In genomic region chr8:96488741-96489453, GRCm38 (mm10) we compare ENCODE assay signal across 24 mouse cellular contexts.
DNase-seq lines count a peak whose midpoint lies in the region; ATAC-seq lines count a peak whose summit lies in the region.
"Had no signal": no experiment of that assay in that cellular context is flagged by ENCODE, and none has a peak within 500 bp of the region (broad histone marks: within the 10 kb centered on the region; RNA-seq: fewer than 3 reads in every experiment).

No protein-coding gene starts in this region.

- H3K36me3 ChIP-seq in forebrain, embryonic 14.5 days (ENCODE audit: control insufficient read depth, insufficient read depth, low read length) = no peaks in the 10 kb centered on the region
- H3K36me3 ChIP-seq in forebrain, embryonic 10.5 days (replicated peaks) = no peaks in the 10 kb centered on the region
- H3K36me3 ChIP-seq in midbrain, embryonic 10.5 days = no peaks in the 10 kb centered on the region
- H3K36me3 ChIP-seq in midbrain, embryonic 16.5 days (ENCODE audit: control insufficient read depth, insufficient read depth, low read length) = no peaks in the 10 kb centered on the region
- H3K36me3 ChIP-seq: embryonic facial prominence, embryonic 10.5 days; embryonic facial prominence, embryonic 15.5 days; G1E; heart, embryonic 13.5 days; hindbrain, embryonic 13.5 days; liver, embryonic 15.5 days; lung, embryonic 15.5 days; midbrain, embryonic 12.5 days; stomach, embryonic 15.5 days had no signal

- H3K4me1 ChIP-seq in forebrain, embryonic 14.5 days (ENCODE audit: control insufficient read depth, insufficient read depth, low read length) = peaks cover 8% of the 10 kb centered on the region
- H3K4me1 ChIP-seq in forebrain, embryonic 10.5 days = peaks cover 19% of the 10 kb centered on the region
- H3K4me1 ChIP-seq in midbrain, embryonic 10.5 days = peaks cover 10% of the 10 kb centered on the region
- no peaks in the 10 kb centered on the region for H3K4me1 ChIP-seq in midbrain, embryonic 16.5 days (ENCODE audit: control insufficient read depth, insufficient read depth, low read length)
- H3K4me1 ChIP-seq: embryonic facial prominence, embryonic 15.5 days; heart, embryonic 13.5 days; liver, embryonic 15.5 days; lung, embryonic 15.5 days; stomach, embryonic 15.5 days had no signal

- H3K27me3 ChIP-seq in forebrain, embryonic 14.5 days (replicated peaks; ENCODE audit: control insufficient read depth, insufficient read depth, low read length) = no peaks in the 10 kb centered on the region
- no peaks in the 10 kb centered on the region for H3K27me3 ChIP-seq in forebrain, embryonic 10.5 days (ENCODE audit: poor library complexity, severe bottlenecking)
- H3K27me3 ChIP-seq in midbrain, embryonic 10.5 days (ENCODE audit: low read depth, poor library complexity, severe bottlenecking) = no peaks in the 10 kb centered on the region
- H3K27me3 ChIP-seq in midbrain, embryonic 16.5 days (ENCODE audit: control insufficient read depth, insufficient read depth, low read depth, low read length) = no peaks in the 10 kb centered on the region
- H3K27me3 ChIP-seq: embryonic facial prominence, embryonic 15.5 days; heart, embryonic 13.5 days; hindbrain, embryonic 13.5 days; liver, embryonic 15.5 days; lung, embryonic 15.5 days; midbrain, embryonic 12.5 days; stomach, embryonic 15.5 days had no signal

- H3K4me3 ChIP-seq in forebrain, embryonic 14.5 days (ENCODE audit: low read depth, low read length) = no peak overlapping the region
- H3K4me3 ChIP-seq in forebrain, embryonic 10.5 days = no peak overlapping the region
- no peak overlapping the region for H3K4me3 ChIP-seq in midbrain, embryonic 10.5 days
- H3K4me3 ChIP-seq in midbrain, embryonic 16.5 days (ENCODE audit: low read depth, low read length) = no peak overlapping the region
- H3K4me3 ChIP-seq: embryonic facial prominence, embryonic 10.5 days; embryonic facial prominence, embryonic 15.5 days; heart, embryonic 13.5 days; hindbrain, embryonic 13.5 days; liver, embryonic 15.5 days; lung, embryonic 15.5 days; midbrain, embryonic 12.5 days; stomach, embryonic 15.5 days had no signal

- ATAC-seq in forebrain, embryonic 14.5 days = no peak
- ATAC-seq in midbrain, embryonic 16.5 days = no peak
- ATAC-seq: intestine, postnatal 0 days had no signal

- H3K9ac ChIP-seq in forebrain, embryonic 14.5 days (ENCODE audit: low read length) = no peak overlapping the region
- no peak overlapping the region for H3K9ac ChIP-seq in midbrain, embryonic 16.5 days (ENCODE audit: low read depth, low read length)
- H3K9ac ChIP-seq: embryonic facial prominence, embryonic 15.5 days; heart, embryonic 13.5 days; hindbrain, embryonic 13.5 days; liver, embryonic 15.5 days; lung, embryonic 15.5 days; midbrain, embryonic 12.5 days; stomach, embryonic 15.5 days had no signal

- intact Hi-C loops in heart, postnatal 10 days (cut with DNase I) = no loop called here

- WGBS in forebrain, embryonic 14.5 days = 34% methylated on average over 7 of the region's 7 CpGs
- 54% methylated on average over 7 of the region's 7 CpGs for WGBS in forebrain, embryonic 10.5 days
- 43% methylated on average over 7 of the region's 7 CpGs for WGBS in midbrain, embryonic 10.5 days
- WGBS in midbrain, embryonic 16.5 days = 38% methylated on average over 7 of the region's 7 CpGs

- no peaks in the 10 kb centered on the region for H3K9me3 ChIP-seq in forebrain, embryonic 14.5 days (replicated peaks; ENCODE audit: control insufficient read depth, low read length)
- no peaks in the 10 kb centered on the region for H3K9me3 ChIP-seq in forebrain, embryonic 10.5 days
- H3K9me3 ChIP-seq in midbrain, embryonic 10.5 days (replicated peaks) = no peaks in the 10 kb centered on the region
- H3K9me3 ChIP-seq in midbrain, embryonic 16.5 days (replicated peaks; ENCODE audit: control insufficient read depth, low read length, poor library complexity, severe bottlenecking) = no peaks in the 10 kb centered on the region; the same call in 1 of the 2 replicates
- H3K9me3 ChIP-seq: embryonic facial prominence, embryonic 10.5 days; embryonic facial prominence, embryonic 15.5 days; hindbrain, embryonic 13.5 days; liver, embryonic 15.5 days; lung, embryonic 15.5 days; midbrain, embryonic 12.5 days; stomach, embryonic 15.5 days had no signal

- DNase-seq in cerebellum, postnatal 14 days = peak; percentile 29 to 64
- no peak for DNase-seq in cerebellum, adult 9-11 months
- DNase-seq in forebrain, embryonic 14.5 days (ENCODE audit: low spot score) = peak; percentile 20
- no peak for DNase-seq in forebrain, embryonic 10.5 days (ENCODE audit: extremely low spot score, low spot score)
- no peak for DNase-seq in midbrain, embryonic 10.5 days (ENCODE audit: low spot score)
- DNase-seq in heart, postnatal 10 days = no peak
- DNase-seq: adrenal gland, adult 8-10 months; gastrocnemius, postnatal 10 days; heart, postnatal 14 days; kidney, postnatal 25 days; liver; right cerebral cortex, postnatal 25 days; thymus, postnatal 14 days had no signal

- no peak overlapping the region for H3K27ac ChIP-seq in forebrain, embryonic 14.5 days (ENCODE audit: low read depth, low read length)
- no peak overlapping the region for H3K27ac ChIP-seq in forebrain, embryonic 10.5 days
- 0 out of 2 replicates have a peak overlapping the region, but pooled peaks have one; percentile 13 for H3K27ac ChIP-seq in midbrain, embryonic 10.5 days (replicated peaks)
- H3K27ac ChIP-seq in midbrain, embryonic 16.5 days (ENCODE audit: low read length) = no peak overlapping the region
- H3K27ac ChIP-seq: embryonic facial prominence, embryonic 10.5 days; embryonic facial prominence, embryonic 15.5 days; heart, embryonic 13.5 days; hindbrain, embryonic 13.5 days; liver, embryonic 15.5 days; lung, embryonic 15.5 days; midbrain, embryonic 12.5 days; stomach, embryonic 15.5 days had no signal

- no peak overlapping the region for H3K4me2 ChIP-seq in forebrain, embryonic 14.5 days (ENCODE audit: low read length)
- no peak overlapping the region for H3K4me2 ChIP-seq in midbrain, embryonic 16.5 days (ENCODE audit: low read length)
- H3K4me2 ChIP-seq: embryonic facial prominence, embryonic 15.5 days; heart, embryonic 13.5 days; hindbrain, embryonic 13.5 days; liver, embryonic 15.5 days; lung, embryonic 15.5 days; midbrain, embryonic 12.5 days; stomach, embryonic 15.5 days had no signal

Comparison
In these comparisons a context has a peak if more than half of its experiments do, and no peak if none do; other contexts are left out.
1. DNase-seq: peak in cerebellum, postnatal 14 days (2 of 2) and forebrain, embryonic 14.5 days (single experiment); none in cerebellum, adult 9-11 months (single experiment), forebrain, embryonic 10.5 days (single experiment), midbrain, embryonic 10.5 days (single experiment) and heart, postnatal 10 days (0 of 2).